Mouse (Mus musculus) spleen, adult 2 months (tissue): ENCODE measurements at regions not wholly inside any gene's neighbourhood (a gene's known extent, or its start where the extent isn't known, plus 50 kb on each side); places are given as distances from the start of the nearest gene placed in this dataset.

Experiments
- CTCF ChIP-seq: fragments of 200-500 bp; IDR thresholded peaks from 2 replicates; pipeline ENCODE4 v1.5.1; 2011; ENCODE audit warnings: mild to moderate bottlenecking, inconsistent platforms; ENCODE audit not compliant: insufficient read depth, insufficient read length, insufficient replicate concordance; ENCODE audit errors: extremely low read depth
- POLR2A ChIP-seq: fragments of 200-500 bp; IDR thresholded peaks from 2 replicates; pipeline ENCODE4 v1.6.1; 2011; ENCODE audit warnings: low read depth, low read length, inconsistent platforms

GRCm38 (mm10) chr8:26273415-26273760 is 154.1 kb downstream of the Gm45692 start:
- TF ChIP-seq POLR2A, result no peak
- TF ChIP-seq CTCF, result no peak
